Mouse (Mus musculus): ENCODE measurements around the gene Ebf1. TPM values are rescaled to one million over a fixed set of nuclear protein-coding genes. Genes with fewer than 3 reads are reported as not detected.

Ebf1 gene
- total RNA-seq, 2 experiments from 2014 or later, result 13.4 to 14.4 TPM

Other genes starting within 250 kb of the Ebf1 start
- not detected for gene Il12b, start 217.3 kb upstream of the Ebf1 start, total RNA-seq (2021)
- 10 to 100 TPM; 43.0 to 43.1 TPM for gene Ublcp1, start 146.8 kb upstream of the Ebf1 start, total RNA-seq (2021)
- 10 to 100 TPM; 16.5 to 18.5 TPM for gene Rnf145, start 98.4 kb upstream of the Ebf1 start, total RNA-seq (2021)